Comparison of ENCODE assay signal across 26 mouse cellular contexts in genomic region chr8:108881336-108881735, GRCm38 (mm10).
"Had no signal": no experiment of that assay in that cellular context is flagged by ENCODE, and none has a peak within 500 bp of the region (broad histone marks: within the 10 kb centered on the region; RNA-seq: fewer than 3 reads in every experiment).

No protein-coding gene starts in this region.

- H3K9me3 ChIP-seq: heart, embryonic 13.5 days; heart, embryonic 15.5 days; hindbrain, embryonic 13.5 days; hindbrain, embryonic 15.5 days; kidney, embryonic 15.5 days; limb, embryonic 12.5 days; limb, embryonic 15.5 days; liver, embryonic 12.5 days had no signal

- DNase-seq: gastrocnemius, postnatal 14 days; gastrocnemius, postnatal 36 days; heart, adult 11 months; heart, adult 2 months; heart, postnatal 14 days; heart, postnatal 36 days; kidney, adult 11 months; kidney, adult 2 months; kidney, adult 9 months; kidney, postnatal 14 days; kidney, postnatal 36 days; layer of hippocampus, adult 9-11 months; layer of hippocampus, postnatal 36 days had no signal

- H3K9ac ChIP-seq: heart, embryonic 13.5 days; heart, embryonic 15.5 days; hindbrain, embryonic 13.5 days; hindbrain, embryonic 15.5 days; kidney, embryonic 15.5 days; limb, embryonic 12.5 days; limb, embryonic 15.5 days; liver, embryonic 12.5 days; liver, embryonic 14.5 days had no signal

- H3K4me3 ChIP-seq: heart, adult 2 months; heart, embryonic 13.5 days; heart, embryonic 15.5 days; hindbrain, embryonic 13.5 days; hindbrain, embryonic 15.5 days; kidney, embryonic 15.5 days; limb, embryonic 12.5 days; limb, embryonic 15.5 days; liver, embryonic 12.5 days had no signal

- H3K27me3 ChIP-seq: heart, embryonic 13.5 days; heart, embryonic 15.5 days; hindbrain, embryonic 13.5 days; hindbrain, embryonic 15.5 days; kidney, embryonic 15.5 days; limb, embryonic 12.5 days; limb, embryonic 15.5 days; liver, embryonic 12.5 days had no signal

- ATAC-seq: hindbrain, postnatal 0 days; intestine, embryonic 16.5 days; liver, embryonic 12.5 days had no signal

- H3K4me2 ChIP-seq: heart, embryonic 11.5 days; heart, embryonic 13.5 days; heart, embryonic 15.5 days; hindbrain, embryonic 13.5 days; hindbrain, embryonic 15.5 days; kidney, embryonic 15.5 days; limb, embryonic 12.5 days; limb, embryonic 15.5 days; liver, embryonic 12.5 days had no signal

- H3K27ac ChIP-seq: heart, adult 2 months; heart, embryonic 13.5 days; heart, embryonic 15.5 days; hindbrain, embryonic 13.5 days; hindbrain, embryonic 15.5 days; hindbrain, postnatal 0 days; kidney, embryonic 15.5 days; kidney, postnatal 0 days; limb, embryonic 12.5 days; limb, embryonic 15.5 days; liver, embryonic 12.5 days; liver, embryonic 14.5 days had no signal

- H3K36me3 ChIP-seq: heart, embryonic 15.5 days; hindbrain, embryonic 13.5 days; hindbrain, embryonic 15.5 days; kidney, embryonic 15.5 days; limb, embryonic 15.5 days; liver, embryonic 12.5 days had no signal
